Mouse (Mus musculus) granulocyte monocyte progenitor cell, adult 5-6 weeks (primary cell): ENCODE data around the gene Slco3a1. TPM values are rescaled to one million over a fixed set of nuclear protein-coding genes. Genes with fewer than 3 reads are reported as not detected.

Source experiments
- ATAC-seq: replicated peaks from 2 replicates; pipeline ENCODE4 v1.8.0; 2016; ENCODE audit warnings: mild to moderate bottlenecking, moderate TSS enrichment, inconsistent platforms; ENCODE audit not compliant: poor library complexity, severe bottlenecking
- total RNA-seq, 2 experiments: library from RNA; stranded (forward) in 1 of 2; stranded (reverse) in 1 of 2; fragments of 200-712, 200-1000 nt in 1 of 2; fragments of >200 nt in 1 of 2; fragmentation: Nextera tagmentation in 1 of 2; gene quantifications; 2 replicates each; pipeline ENCODE4 v1.2.3; 2014 to 2017

The Slco3a1 gene
- total RNA-seq, 2 experiments from 2014 or later, result 27.1 to 34.9 TPM

- ATAC-seq, result no peak
These were observed 230.9 kb downstream of the Slco3a1 start for GRCm38 (mm10) chr7:74323683-74324082.

- no peak for ATAC-seq
These were observed 231.4 kb downstream of the Slco3a1 start for GRCm38 (mm10) chr7:74323194-74323593.

- ATAC-seq, result no peak
These were observed 233.9 kb downstream of the Slco3a1 start for GRCm38 (mm10) chr7:74320635-74321034.

- no peak for ATAC-seq
These were observed 238.6 kb downstream of the Slco3a1 start for GRCm38 (mm10) chr7:74315836-74316435.

- ATAC-seq, result no peak
These were observed 240.3 kb downstream of the Slco3a1 start for GRCm38 (mm10) chr7:74314276-74314675.

- ATAC-seq, result no peak
These were observed 241.1 kb downstream of the Slco3a1 start for GRCm38 (mm10) chr7:74313279-74314105.

GRCm38 (mm10) chr7:74311536-74311935 lies 243.0 kb downstream of the Slco3a1 start:
- no peak for ATAC-seq

- ATAC-seq, result no peak
These were observed 250.8 kb downstream of the Slco3a1 start for GRCm38 (mm10) chr7:74303611-74304300.

- ATAC-seq, result no peak
These were observed 251.5 kb downstream of the Slco3a1 start for GRCm38 (mm10) chr7:74303081-74303480.

- no peak for ATAC-seq
These were observed 268.0 kb downstream of the Slco3a1 start for GRCm38 (mm10) chr7:74286531-74286930.

GRCm38 (mm10) chr7:74280371-74280770 lies 274.2 kb downstream of the Slco3a1 start:
- no peak for ATAC-seq

- ATAC-seq, result no peak
These were observed 275.2 kb downstream of the Slco3a1 start for GRCm38 (mm10) chr7:74279356-74279755.

GRCm38 (mm10) chr7:74270089-74270394 lies 284.5 kb downstream of the Slco3a1 start:
- ATAC-seq, result no peak

- ATAC-seq, result no peak
These were observed 285.1 kb downstream of the Slco3a1 start for GRCm38 (mm10) chr7:74269283-74270088.

GRCm38 (mm10) chr7:74266511-74267168 lies 287.9 kb downstream of the Slco3a1 start:
- no peak for ATAC-seq

- no peak for ATAC-seq
These were observed 298.3 kb downstream of the Slco3a1 start for GRCm38 (mm10) chr7:74256291-74256690.

GRCm38 (mm10) chr7:74252066-74252465 lies 302.5 kb downstream of the Slco3a1 start:
- no peak for ATAC-seq

GRCm38 (mm10) chr7:74241236-74241635 lies 313.3 kb downstream of the Slco3a1 start:
- ATAC-seq, result no peak

- ATAC-seq, result no peak
These were observed 314.0 kb downstream of the Slco3a1 start for GRCm38 (mm10) chr7:74240459-74241172.
